Mouse (Mus musculus) ES-Bruce4 (cell line): Measurements from ENCODE around the gene Coq8b.

Experiments used
- CTCF ChIP-seq: IDR thresholded peaks from one replicate; pipeline ENCODE4 v1.8.1; 2011; ENCODE audit warnings: low read depth, low read length
- POLR2A ChIP-seq: IDR thresholded peaks from one replicate; pipeline ENCODE4 v1.8.1; 2011; ENCODE audit warnings: low read length; ENCODE audit not compliant: insufficient read depth

DNA sequence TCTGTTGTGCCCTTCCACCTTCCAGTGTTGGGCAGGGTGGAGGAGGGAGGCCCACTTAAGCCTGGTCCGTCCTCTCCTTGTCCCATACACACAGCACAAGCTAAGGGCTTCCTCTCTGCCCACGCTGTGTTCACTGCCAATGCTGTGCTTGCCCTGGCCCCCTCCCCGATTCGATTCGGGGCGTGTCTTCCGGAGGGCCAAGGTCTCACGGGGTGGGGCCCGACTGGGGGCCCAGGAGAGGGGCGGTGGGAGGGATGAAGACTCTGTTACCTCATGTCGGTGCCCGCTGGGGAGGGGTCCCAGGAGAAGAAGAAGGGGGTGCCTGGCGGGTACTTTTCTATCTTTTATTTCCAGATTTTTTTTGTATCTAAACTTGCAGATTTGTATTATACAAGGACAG is 48.9 kb downstream of the Coq8b start:
- TF ChIP-seq CTCF (no peak), POLR2A (no peak)
